Comparison of ENCODE assay signal across 25 mouse cellular contexts in genomic region chr3:54737317-54737716, GRCm38 (mm10). TPM values are rescaled to one million over a fixed set of nuclear protein-coding genes. Genes with fewer than 3 reads are reported as not detected.
DNase-seq lines count a peak whose midpoint lies in the region; ATAC-seq and TF ChIP-seq lines count a peak whose summit lies in the region.
"Had no signal": no experiment of that assay in that cellular context is flagged by ENCODE, and none has a peak within 500 bp of the region (broad histone marks: within the 10 kb centered on the region; RNA-seq: fewer than 3 reads in every experiment).

No protein-coding gene starts in this region.

- peak; percentile 52; the same call in 1 of the 2 replicates for TF ChIP-seq EP300 in lung, postnatal 0 days (IDR thresholded peaks at IDR 0.05)

- 84% methylated on average over 8 of the region's 8 CpGs for WGBS in lung, postnatal 0 days

- DNase-seq in heart, adult 11 months: peak; percentile 53
- no peak for DNase-seq in heart, adult 18-20 months
- peak; percentile 42 for DNase-seq in lung, postnatal 0 days (ENCODE audit: low spot score)
- no peak for DNase-seq in lung, postnatal 4 days
- DNase-seq: adrenal gland, adult 2 months; adrenal gland, adult 8-10 months; adrenal gland, postnatal 10 days; adrenal gland, postnatal 14 days; adrenal gland, postnatal 25 days; adrenal gland, postnatal 36 days; B cell, adult 2 months; cerebellum, adult 11 months; cerebellum, adult 11-12 months; cerebellum, adult 18-20 months had no signal

- H3K9me3 ChIP-seq in lung, postnatal 0 days (ENCODE audit: low read length): no peaks in the 10 kb centered on the region
- H3K9me3 ChIP-seq: G1E had no signal

- TF ChIP-seq CTCF in lung, postnatal 0 days (IDR thresholded peaks at IDR 0.05): no peak

- no peak for ATAC-seq in lung, postnatal 0 days
- ATAC-seq: activated CD4-positive, CD25-positive, alpha-beta regulatory T cell, adult 4 months; CD4-positive, CD25-positive, alpha-beta regulatory T cell, adult 4 months; Patski had no signal

- no peaks in the 10 kb centered on the region for H3K27me3 ChIP-seq in lung, postnatal 0 days (replicated peaks; ENCODE audit: insufficient read depth, low read length)
- H3K27me3 ChIP-seq: CH12.LX, Patski had no signal

- H3K9ac ChIP-seq in lung, postnatal 0 days (replicated peaks; ENCODE audit: low read depth): no peak overlapping the region

- no peak overlapping the region for H3K4me3 ChIP-seq in lung, postnatal 0 days (ENCODE audit: low read depth, low read length)

- no peak overlapping the region for H3K27ac ChIP-seq in lung, postnatal 0 days (ENCODE audit: low read length)

- H3K4me2 ChIP-seq in lung, postnatal 0 days (replicated peaks; ENCODE audit: low read depth, low read length): no peak overlapping the region

- H3K36me3 ChIP-seq in lung, postnatal 0 days (ENCODE audit: insufficient read depth, low read length): peaks cover 14% of the 10 kb centered on the region; the same call in 1 of the 2 replicates

- H3K4me1 ChIP-seq in lung, postnatal 0 days (ENCODE audit: insufficient read depth, low read depth, low read length): peaks cover 4% of the 10 kb centered on the region

RNA-seq across cellular contexts. Expression of gene Alg5, which starts 2.0 kb away (rescaled TPM):
- 10 to 100 TPM; 10.6 to 11.4 TPM for total RNA-seq in heart, adult 18-20 months (2021)
- polyA plus RNA-seq in lung, postnatal 0 days (2015; fragmentation: Nextera tagmentation; extraction: Ambion mirVana): 53.5 and 65.8 TPM in 2 replicates

RNA-seq across cellular contexts. Expression of gene Exosc8, which starts 2.1 kb away (rescaled TPM):
- 10 to 100 TPM; 17.8 to 19.3 TPM for total RNA-seq in heart, adult 18-20 months (2021)
- 37.1 and 39.0 TPM in 2 replicates for polyA plus RNA-seq in lung, postnatal 0 days (2015; fragmentation: Nextera tagmentation; extraction: Ambion mirVana)

RNA-seq across cellular contexts. Expression of gene Smad9, which starts 18.1 kb away (rescaled TPM):
- total RNA-seq in heart, adult 18-20 months (2021): 1 to 10 TPM; 1.7 to 1.9 TPM
- 1.4 and 1.7 TPM in 2 replicates for polyA plus RNA-seq in lung, postnatal 0 days (2015; fragmentation: Nextera tagmentation; extraction: Ambion mirVana)
- total RNA-seq: MEL had no signal
- polyA plus RNA-seq: activated CD4-positive, CD25-positive, alpha-beta regulatory T cell, adult 4 months; CD4-positive, CD25-positive, alpha-beta regulatory T cell, adult 4 months; G1E had no signal

RNA-seq across cellular contexts. Expression of gene Gm21958, which starts 23.2 kb away (rescaled TPM):
- not detected for total RNA-seq in heart, adult 18-20 months (2021)
- polyA plus RNA-seq in lung, postnatal 0 days (2015; fragmentation: Nextera tagmentation; extraction: Ambion mirVana): not detected in 2 replicates
- total RNA-seq: adrenal gland, adult 18-20 months; adrenal gland, adult 2 months; adrenal gland, adult 8-10 months; adrenal gland, postnatal 10 days; adrenal gland, postnatal 14 days; adrenal gland, postnatal 25 days; adrenal gland, postnatal 36 days; adrenal gland, postnatal 4 days; CH12.LX; ES-E14; G1E; MEL had no signal
- polyA plus RNA-seq: adrenal gland, adult 2 months; brain, embryonic 14.5 days; C2C12; G1E had no signal

RNA-seq across cellular contexts. Expression of gene Supt20, which starts 44.7 kb away (rescaled TPM):
- 10 to 100 TPM; 16.7 to 19.3 TPM for total RNA-seq in heart, adult 18-20 months (2021)
- 50.6 and 54.3 TPM in 2 replicates for polyA plus RNA-seq in lung, postnatal 0 days (2015; fragmentation: Nextera tagmentation; extraction: Ambion mirVana)

Comparison
In these comparisons a context has a peak if more than half of its experiments do, and no peak if none do; other contexts are left out.
1. DNase-seq: peak in heart, adult 11 months (single experiment) and lung, postnatal 0 days (single experiment); none in heart, adult 18-20 months (0 of 2) and lung, postnatal 4 days (0 of 2).